Mouse (Mus musculus) spleen, adult 10 weeks (tissue): ENCODE measurements around the gene 2810004N23Rik. TPM values are rescaled to one million over a fixed set of nuclear protein-coding genes. Genes with fewer than 3 reads are reported as not detected.

Source experiments
- polyA plus RNA-seq: library from polyadenylated mRNA; stranded (reverse); fragments of 350-450 nt; fragmentation: Illumina TruSeq; extraction: RNeasy Lipid Tissue Mini Kit (QIAGEN cat#74804); gene quantifications from one replicate; pipeline ENCODE4 v1.2.3, GENCODE M21; 2015; ENCODE audit warnings: low replicate concordance; ENCODE audit not compliant: insufficient read depth

2810004N23Rik gene
- 32.6 TPM for polyA plus RNA-seq

DNA sequence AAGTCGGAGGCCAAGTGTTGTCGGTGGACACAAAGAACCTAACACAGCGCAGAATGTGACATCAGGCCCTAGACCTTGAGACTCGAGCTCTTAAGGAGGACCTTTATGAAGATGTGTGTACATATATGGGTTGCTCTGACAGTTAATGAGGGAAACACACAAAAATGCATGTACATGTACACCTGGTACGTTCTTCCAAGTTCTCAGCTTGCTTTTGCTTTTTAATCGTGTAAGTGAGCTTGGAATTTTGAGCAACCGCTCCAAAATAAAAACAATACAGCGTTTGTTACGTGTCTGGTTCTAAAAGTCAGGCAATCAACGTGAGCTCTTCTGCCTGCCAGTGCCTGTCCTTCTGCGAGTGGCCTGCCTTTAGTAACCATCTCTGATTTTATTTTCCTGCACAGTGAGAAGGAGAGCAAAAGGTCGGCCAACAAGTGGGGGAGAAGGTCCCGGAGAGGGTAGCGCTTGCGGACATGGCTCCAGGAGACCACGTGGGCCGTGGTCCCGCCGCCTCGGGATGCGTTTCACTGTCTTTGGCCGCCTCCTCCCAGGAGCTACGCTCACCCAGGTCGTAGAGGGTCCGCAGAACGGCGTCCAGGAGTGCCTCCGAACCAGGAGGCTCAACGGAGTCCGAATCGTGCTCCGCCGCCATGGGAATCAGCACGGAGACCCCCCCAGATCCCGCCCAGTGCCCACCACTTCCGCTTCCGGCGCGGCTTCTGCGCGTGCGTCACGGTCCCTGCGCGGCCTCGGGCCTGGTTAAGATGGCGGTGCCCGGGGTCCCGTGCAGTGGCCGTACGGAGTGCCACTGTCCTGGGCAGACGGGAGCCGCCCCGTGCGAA is at the start of gene 2810004N23Rik, which contains the start of gene Gnpat:
2810004N23Rik (minus strand) TSS at position 800 of the 842 bp plus-strand sequence.
Gnpat (plus strand) TSS at position 713 of the 842 bp plus-strand sequence.

DNA sequence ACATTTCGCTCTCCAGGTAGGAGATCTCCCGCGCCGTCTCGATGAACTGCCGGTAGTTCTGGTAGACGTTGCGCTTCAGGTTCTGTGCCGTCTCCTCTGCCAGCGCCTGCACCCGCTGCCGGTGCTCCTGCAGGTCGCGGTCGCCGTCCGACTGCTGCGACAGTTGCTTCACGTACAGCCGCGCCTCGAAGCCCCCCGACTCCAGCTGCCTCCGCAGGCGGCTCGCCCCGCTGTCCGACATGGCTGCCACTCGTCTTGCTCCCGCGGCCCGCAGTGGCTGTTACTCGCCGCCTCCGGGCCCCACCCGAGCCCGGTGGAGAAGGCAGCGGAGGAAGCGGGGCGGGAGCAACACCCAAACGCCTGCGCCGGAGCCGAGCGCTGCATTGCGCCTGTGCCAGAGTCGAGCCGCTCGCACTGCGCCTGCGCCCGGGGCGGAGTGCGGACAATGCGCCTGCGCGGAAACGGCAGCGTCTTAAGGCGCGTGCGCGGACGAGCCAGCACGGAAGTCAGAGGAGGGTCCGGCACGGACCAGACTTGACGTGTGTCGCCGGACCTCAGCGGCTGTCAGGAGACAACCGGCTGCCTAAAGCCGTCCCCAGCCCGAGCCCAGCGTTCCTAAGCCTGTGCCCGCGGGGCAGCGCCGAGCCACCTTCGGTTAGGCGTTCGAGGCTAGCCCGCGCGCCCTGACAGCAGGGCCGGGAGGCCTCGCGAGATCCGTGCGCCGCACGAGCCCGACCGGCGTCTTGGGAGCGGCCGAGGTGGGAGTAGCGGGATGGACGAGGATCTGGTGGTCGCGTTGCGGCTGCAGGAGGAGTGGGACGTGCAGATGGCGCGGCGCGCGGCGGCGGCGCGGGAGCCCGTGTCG is 34.7 kb upstream of the 2810004N23Rik start, which contains the start of the genes Exoc8 and Sprtn:
Exoc8 (minus strand) TSS at position 320 of the 865 bp plus-strand sequence.
Sprtn (plus strand) TSS at position 501 of the 865 bp plus-strand sequence.

DNA sequence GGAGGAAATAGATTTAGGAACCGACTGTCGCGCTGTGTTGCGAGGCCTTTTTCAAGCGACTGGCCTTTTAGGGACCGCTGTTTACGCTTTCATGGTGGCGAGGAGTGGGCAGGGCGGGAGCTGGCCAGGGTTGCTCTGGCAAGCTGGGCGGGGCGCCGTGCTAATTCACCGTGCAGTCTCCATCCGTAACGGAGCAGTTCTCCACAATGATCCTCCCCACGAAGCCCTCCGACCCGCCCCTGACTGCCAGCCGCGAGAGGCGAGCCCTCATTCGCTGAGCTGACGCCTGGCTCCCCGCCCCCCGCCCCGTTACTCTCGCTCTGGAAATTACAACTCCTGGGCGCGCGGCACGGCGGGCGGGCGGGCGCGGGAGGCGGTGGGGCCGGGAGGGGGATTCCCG is 70.2 kb downstream of the 2810004N23Rik start, which contains the start of gene Trim67:
Trim67 (plus strand) TSS at position 385 of the 400 bp plus-strand sequence.

Other genes starting within 250 kb of the 2810004N23Rik start
- 21.0 TPM for gene 2310022B05Rik, start 199.8 kb downstream of the 2810004N23Rik start, polyA plus RNA-seq
- gene Ttc13, start 141.1 kb downstream of the 2810004N23Rik start, polyA plus RNA-seq = 66.7 TPM
- gene Arv1, start 141.0 kb downstream of the 2810004N23Rik start, polyA plus RNA-seq = 18.7 TPM
- gene Fam89a, start 111.3 kb downstream of the 2810004N23Rik start, polyA plus RNA-seq = 0.65 TPM
- gene Trim67, start 70.0 kb downstream of the 2810004N23Rik start, polyA plus RNA-seq = not detected
- 99.7 TPM for gene Gnpat, start 87 bp downstream of the 2810004N23Rik start, polyA plus RNA-seq
- 12.7 TPM for gene Exoc8, start 34.6 kb upstream of the 2810004N23Rik start, polyA plus RNA-seq
- 27.9 TPM for gene Sprtn, start 34.8 kb upstream of the 2810004N23Rik start, polyA plus RNA-seq
- 20.4 TPM for gene Egln1, start 86.2 kb upstream of the 2810004N23Rik start, polyA plus RNA-seq
- 91.1 TPM for gene Tsnax, start 149.9 kb upstream of the 2810004N23Rik start, polyA plus RNA-seq
- 0.54 TPM for gene Disc1, start 191.1 kb upstream of the 2810004N23Rik start, polyA plus RNA-seq